Mouse (Mus musculus): Measurements from ENCODE around the gene Itsn1. TPM values are rescaled to one million over a fixed set of nuclear protein-coding genes. Genes with fewer than 3 reads are reported as not detected.

Gene Itsn1
- polyA plus RNA-seq, 1 experiment: 49.2 TPM

GRCm38 (mm10) chr16:91935726-91936125, 206.6 kb downstream of the Itsn1 start:
- no peaks in the 10 kb centered on the region for H3K36me3 ChIP-seq (replicated peaks; ENCODE audit: low read length)
- peaks cover 18% of the 10 kb centered on the region for H3K4me1 ChIP-seq
- H3K9me3 ChIP-seq: no peaks in the 10 kb centered on the region
- TF ChIP-seq GATA1 (IDR thresholded peaks at IDR 0.05; ENCODE audit: borderline replicate concordance, low read length) (no peak), FLI1 (IDR thresholded peaks at IDR 0.05; ENCODE audit: low read length) (no peak)
- no peak overlapping the region for H3K4me3 ChIP-seq (replicated peaks)
- H3K27me3 ChIP-seq (replicated peaks): peaks cover 16% of the 10 kb centered on the region

GRCm38 (mm10) chr16:91936340-91937030, 207.4 kb downstream of the Itsn1 start:
- TF ChIP-seq GATA1 (IDR thresholded peaks at IDR 0.05; ENCODE audit: borderline replicate concordance, low read length): no peak
- no peak for TF ChIP-seq FLI1 (IDR thresholded peaks at IDR 0.05; ENCODE audit: low read length)
- no peak overlapping the region for H3K4me3 ChIP-seq (replicated peaks)

GRCm38 (mm10) chr16:91937281-91937680, 208.2 kb downstream of the Itsn1 start:
- TF ChIP-seq GATA1 (IDR thresholded peaks at IDR 0.05; ENCODE audit: borderline replicate concordance, low read length): no peak
- TF ChIP-seq FLI1 (IDR thresholded peaks at IDR 0.05; ENCODE audit: low read length): no peak
- H3K27me3 ChIP-seq (replicated peaks): peaks cover 24% of the 10 kb centered on the region
- H3K9me3 ChIP-seq: no peaks in the 10 kb centered on the region
- H3K4me3 ChIP-seq (replicated peaks): no peak overlapping the region
- H3K4me1 ChIP-seq: peaks cover 16% of the 10 kb centered on the region
- H3K36me3 ChIP-seq (replicated peaks; ENCODE audit: low read length): no peaks in the 10 kb centered on the region

More at GRCm38 (mm10) chr16:91936340-91937030, 207.4 kb downstream of the Itsn1 start:
- Histone ChIP-seq H3K36me3 (replicated peaks; ENCODE audit: low read length) (no peaks in the 10 kb centered on the region), H3K9me3 (no peaks in the 10 kb centered on the region), H3K4me1 (peaks cover 17% of the 10 kb centered on the region), H3K27me3 (replicated peaks) (peaks cover 23% of the 10 kb centered on the region)

GRCm38 (mm10) chr16:91938141-91938540, 209.1 kb downstream of the Itsn1 start:
- peaks cover 7% of the 10 kb centered on the region for H3K4me1 ChIP-seq
- no peak overlapping the region for H3K4me3 ChIP-seq (replicated peaks)
- TF ChIP-seq GATA1 (IDR thresholded peaks at IDR 0.05; ENCODE audit: borderline replicate concordance, low read length): no peak
- TF ChIP-seq FLI1 (IDR thresholded peaks at IDR 0.05; ENCODE audit: low read length): no peak
- H3K27me3 ChIP-seq (replicated peaks): peaks cover 26% of the 10 kb centered on the region
- no peaks in the 10 kb centered on the region for H3K36me3 ChIP-seq (replicated peaks; ENCODE audit: low read length)
- peaks cover 5% of the 10 kb centered on the region for H3K9me3 ChIP-seq

GRCm38 (mm10) chr16:91940726-91941125, 211.6 kb downstream of the Itsn1 start:
- Histone ChIP-seq H3K27me3 (replicated peaks) (peaks cover 27% of the 10 kb centered on the region), H3K4me3 (replicated peaks) (no peak overlapping the region), H3K36me3 (replicated peaks; ENCODE audit: low read length) (no peaks in the 10 kb centered on the region), H3K9me3 (peaks cover 8% of the 10 kb centered on the region), H3K4me1 (no peaks in the 10 kb centered on the region; the same call in 1 of the 2 replicates)
- no peak for TF ChIP-seq FLI1 (IDR thresholded peaks at IDR 0.05; ENCODE audit: low read length)
- TF ChIP-seq GATA1 (IDR thresholded peaks at IDR 0.05; ENCODE audit: borderline replicate concordance, low read length): no peak

- Histone ChIP-seq H3K4me3 (replicated peaks) (no peak overlapping the region), H3K27me3 (replicated peaks) (peaks cover 31% of the 10 kb centered on the region), H3K4me1 (no peaks in the 10 kb centered on the region), H3K9me3 (peaks cover 8% of the 10 kb centered on the region), H3K36me3 (replicated peaks; ENCODE audit: low read length) (no peaks in the 10 kb centered on the region)
- TF ChIP-seq GATA1 (IDR thresholded peaks at IDR 0.05; ENCODE audit: borderline replicate concordance, low read length): no peak
- no peak for TF ChIP-seq FLI1 (IDR thresholded peaks at IDR 0.05; ENCODE audit: low read length)
Observed at GRCm38 (mm10) chr16:91942201-91942600, 213.1 kb downstream of the Itsn1 start.

GRCm38 (mm10) chr16:91946261-91946660, 217.2 kb downstream of the Itsn1 start:
- peaks cover 8% of the 10 kb centered on the region for H3K9me3 ChIP-seq
- H3K4me1 ChIP-seq: no peaks in the 10 kb centered on the region
- H3K36me3 ChIP-seq (replicated peaks; ENCODE audit: low read length): no peaks in the 10 kb centered on the region
- H3K27me3 ChIP-seq (replicated peaks): peaks cover 24% of the 10 kb centered on the region
- H3K4me3 ChIP-seq (replicated peaks): no peak overlapping the region
- TF ChIP-seq GATA1 (IDR thresholded peaks at IDR 0.05; ENCODE audit: borderline replicate concordance, low read length) (no peak), FLI1 (IDR thresholded peaks at IDR 0.05; ENCODE audit: low read length) (no peak)

GRCm38 (mm10) chr16:91947093-91947492, 218.0 kb downstream of the Itsn1 start:
- Histone ChIP-seq H3K9me3 (peaks cover 8% of the 10 kb centered on the region), H3K4me1 (no peaks in the 10 kb centered on the region), H3K36me3 (replicated peaks; ENCODE audit: low read length) (no peaks in the 10 kb centered on the region), H3K4me3 (replicated peaks) (no peak overlapping the region), H3K27me3 (replicated peaks) (peaks cover 24% of the 10 kb centered on the region)
- TF ChIP-seq GATA1 (IDR thresholded peaks at IDR 0.05; ENCODE audit: borderline replicate concordance, low read length): no peak
- TF ChIP-seq FLI1 (IDR thresholded peaks at IDR 0.05; ENCODE audit: low read length): no peak

- peaks cover 25% of the 10 kb centered on the region for H3K9me3 ChIP-seq
- H3K27me3 ChIP-seq (replicated peaks): peaks cover 13% of the 10 kb centered on the region
- TF ChIP-seq FLI1 (IDR thresholded peaks at IDR 0.05; ENCODE audit: low read length) (no peak), GATA1 (IDR thresholded peaks at IDR 0.05; ENCODE audit: borderline replicate concordance, low read length) (no peak)
- no peaks in the 10 kb centered on the region for H3K4me1 ChIP-seq
- H3K4me3 ChIP-seq (replicated peaks): no peak overlapping the region
- H3K36me3 ChIP-seq (replicated peaks; ENCODE audit: low read length): no peaks in the 10 kb centered on the region
Observed at GRCm38 (mm10) chr16:91953967-91954366, 224.9 kb downstream of the Itsn1 start.

GRCm38 (mm10) chr16:91954766-91955165, 225.7 kb downstream of the Itsn1 start:
- H3K9me3 ChIP-seq: peaks cover 26% of the 10 kb centered on the region
- no peaks in the 10 kb centered on the region for H3K36me3 ChIP-seq (replicated peaks; ENCODE audit: low read length)
- no peak overlapping the region for H3K4me3 ChIP-seq (replicated peaks)
- TF ChIP-seq FLI1 (IDR thresholded peaks at IDR 0.05; ENCODE audit: low read length) (no peak), GATA1 (IDR thresholded peaks at IDR 0.05; ENCODE audit: borderline replicate concordance, low read length) (no peak)
- peaks cover 13% of the 10 kb centered on the region for H3K27me3 ChIP-seq (replicated peaks)
- no peaks in the 10 kb centered on the region for H3K4me1 ChIP-seq

All from megakaryocyte, embryonic 14.5 days (primary cell).